In the genomic region with DNA sequence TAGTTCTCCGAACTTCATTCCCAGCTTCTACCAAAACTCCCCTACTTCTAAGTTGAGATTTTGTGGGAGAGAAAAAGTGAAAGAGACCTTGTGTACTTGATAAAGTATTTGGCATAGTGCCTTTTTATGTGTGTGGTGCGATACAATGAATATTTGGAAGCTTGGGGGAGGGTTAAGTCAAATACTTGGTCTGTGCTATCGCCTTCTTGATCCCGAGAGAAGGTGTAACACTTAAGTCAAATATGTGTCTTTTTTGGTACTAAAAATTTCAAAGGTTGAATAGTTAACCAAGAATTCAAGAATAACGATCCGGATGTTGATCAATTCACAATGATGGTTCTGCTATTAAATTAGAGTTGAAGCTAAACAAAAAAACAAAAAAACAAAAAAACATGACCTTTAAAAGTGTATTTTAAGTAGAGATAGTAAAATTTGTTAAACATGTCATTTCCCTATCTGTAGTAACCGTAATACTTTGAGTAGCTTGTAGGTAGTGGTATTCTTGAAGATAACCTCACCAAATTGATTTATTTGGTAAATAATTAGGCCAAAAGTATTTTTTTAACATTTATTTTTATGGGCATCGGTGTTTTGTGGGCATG, we compare ENCODE assay signal across 8 mouse cellular contexts. TPM values are rescaled to one million over a fixed set of nuclear protein-coding genes. Genes with fewer than 3 reads are reported as not detected.
DNase-seq lines count a peak whose midpoint lies in the region; ATAC-seq and TF ChIP-seq lines count a peak whose summit lies in the region.

No protein-coding gene starts in this region.

- H3K79me3 ChIP-seq in C2C12 (ENCODE audit: low read depth), result peaks cover 70% of the 10 kb centered on the region

- peaks cover 6% of the 10 kb centered on the region; the same call in 1 of the 2 replicates for H3K36me3 ChIP-seq in heart, embryonic 10.5 days
- peaks cover 21% of the 10 kb centered on the region for H3K36me3 ChIP-seq in C2C12 (ENCODE audit: control insufficient read depth, insufficient read depth)
- H3K36me3 ChIP-seq in forebrain, embryonic 14.5 days (ENCODE audit: control insufficient read depth, insufficient read depth, low read length), result no peaks in the 10 kb centered on the region
- 0 out of 2 replicates have a peak, but pooled peaks cover 7% of the 10 kb centered on the region for H3K36me3 ChIP-seq in liver, embryonic 15.5 days (replicated peaks)

- H3K9ac ChIP-seq in forebrain, embryonic 14.5 days (ENCODE audit: low read length), result peak overlapping the region; percentile 93
- H3K9ac ChIP-seq in liver, embryonic 15.5 days, result peak overlapping the region; percentile 86

- no peaks in the 10 kb centered on the region for H3K27me3 ChIP-seq in heart, embryonic 10.5 days (ENCODE audit: insufficient read depth, poor library complexity, severe bottlenecking)
- H3K27me3 ChIP-seq in C2C12 (ENCODE audit: control insufficient read depth, insufficient read depth, insufficient read length), result no peaks in the 10 kb centered on the region
- no peaks in the 10 kb centered on the region for H3K27me3 ChIP-seq in forebrain, embryonic 14.5 days (replicated peaks; ENCODE audit: control insufficient read depth, insufficient read depth, low read length)
- H3K27me3 ChIP-seq in liver, embryonic 15.5 days, result no peaks in the 10 kb centered on the region

- intact Hi-C loops in heart, postnatal 10 days (cut with DNase I), result loop anchor here (5.0 to 10.0 kb wide), 2 partner anchors 90 to 942 kb away; partner anchors contain the start of gene Polq

- peak overlapping the region; percentile 43 for H3ac ChIP-seq in C2C12 (ENCODE audit: control insufficient read depth, insufficient read length, low read depth)

- H3K9me3 ChIP-seq in heart, embryonic 10.5 days, result no peaks in the 10 kb centered on the region
- H3K9me3 ChIP-seq in forebrain, embryonic 14.5 days (replicated peaks; ENCODE audit: control insufficient read depth, low read length), result no peaks in the 10 kb centered on the region
- H3K9me3 ChIP-seq in liver, embryonic 15.5 days (replicated peaks), result no peaks in the 10 kb centered on the region

- H3K79me2 ChIP-seq in C2C12 (ENCODE audit: control insufficient read depth, insufficient read depth), result peaks cover 93% of the 10 kb centered on the region

- H3K4me3 ChIP-seq in heart, embryonic 10.5 days, result peak overlapping the region; percentile 86
- peak overlapping the region; percentile 82 for H3K4me3 ChIP-seq in C2C12 (ENCODE audit: insufficient read depth, poor library complexity, severe bottlenecking)
- H3K4me3 ChIP-seq in forebrain, embryonic 14.5 days (ENCODE audit: low read depth, low read length), result peak overlapping the region; percentile 67
- peak overlapping the region; percentile 90 for H3K4me3 ChIP-seq in liver, embryonic 15.5 days (replicated peaks)

- peak overlapping the region; percentile 95 for H3K27ac ChIP-seq in heart, embryonic 10.5 days
- 0 out of 2 replicates have a peak overlapping the region, but pooled peaks have one; percentile 99 for H3K27ac ChIP-seq in forebrain, embryonic 14.5 days (ENCODE audit: low read depth, low read length)
- peak overlapping the region; percentile 97 for H3K27ac ChIP-seq in liver, embryonic 15.5 days (replicated peaks)

- peaks cover 29% of the 10 kb centered on the region for H3K4me1 ChIP-seq in heart, embryonic 10.5 days
- H3K4me1 ChIP-seq in forebrain, embryonic 14.5 days (ENCODE audit: control insufficient read depth, insufficient read depth, low read length), result peaks cover 19% of the 10 kb centered on the region
- H3K4me1 ChIP-seq in liver, embryonic 15.5 days (replicated peaks), result peaks cover 36% of the 10 kb centered on the region

- no peak for DNase-seq in heart, embryonic 10.5 days (ENCODE audit: low spot score)
- no peak for DNase-seq in heart, postnatal 10 days
- DNase-seq in forebrain, embryonic 14.5 days (ENCODE audit: low spot score), result no peak
- DNase-seq in adrenal gland, adult (ENCODE audit: inconsistent age in 2 of 2, low spot score in 1 of 2), result no peak
- DNase-seq in right cerebral cortex, adult 2 months (ENCODE audit: low spot score in 2 of 2), result no peak
- no peak for DNase-seq in frontal cortex, postnatal 25 days (ENCODE audit: low spot score in 2 of 2)

- no peak for ATAC-seq in forebrain, embryonic 14.5 days
- no peak for ATAC-seq in liver, embryonic 15.5 days (ENCODE audit: insufficient read depth)

- peak overlapping the region; percentile 85 for H3K4me2 ChIP-seq in forebrain, embryonic 14.5 days (ENCODE audit: low read length)
- H3K4me2 ChIP-seq in liver, embryonic 15.5 days, result peak overlapping the region; percentile 93

- 26% methylated on average over 8 of the region's 8 CpGs for WGBS in heart, embryonic 10.5 days
- 30% methylated on average over 8 of the region's 8 CpGs for WGBS in forebrain, embryonic 14.5 days
- WGBS in liver, embryonic 15.5 days (ENCODE audit: insufficient replicate concordance), result 20% methylated on average over 8 of the region's 8 CpGs

- no peak for TF ChIP-seq CTCF in C2C12 (IDR thresholded peaks at IDR 0.05; ENCODE audit: control insufficient read depth, insufficient read depth, insufficient read length)

TF ChIP-seq in C2C12, 6 proteins besides CTCF, POLR2A, EP300 and RAD21:
- no peak for TF ChIP-seq MYOG (IDR thresholded peaks at IDR 0.05; ENCODE audit: control insufficient read depth, extremely low read depth, insufficient read length)
- no peak for TF ChIP-seq CEBPB (IDR thresholded peaks at IDR 0.05; ENCODE audit: low read depth)
- TF ChIP-seq FOSL1 (IDR thresholded peaks at IDR 0.05; ENCODE audit: insufficient read depth, low read length, poor library complexity, severe bottlenecking), result no peak
- no peak for TF ChIP-seq USF1 (IDR thresholded peaks at IDR 0.05; ENCODE audit: low read depth)
- TF ChIP-seq MAX (IDR thresholded peaks at IDR 0.05), result no peak
- TF ChIP-seq MYOD1 (IDR thresholded peaks at IDR 0.05; ENCODE audit: control insufficient read depth, insufficient read length, low read depth), result no peak

RNA-seq across cellular contexts. Expression of gene Ccdc58, which starts 1.0 kb away (rescaled TPM):
- polyA plus RNA-seq in heart, embryonic 10.5 days (2016; fragmentation: Nextera tagmentation; extraction: Ambion mirVana), result 101 and 102 TPM in 2 replicates
- 10 to 100 TPM; 41.8 to 42.6 TPM for total RNA-seq in heart, postnatal 10 days (2021)
- polyA plus RNA-seq in C2C12 (2012; fragmentation: generic; extraction: Trizol), result 52.8 TPM
- 39.0 and 39.2 TPM in 2 replicates for polyA plus RNA-seq in forebrain, embryonic 14.5 days (2014; fragmentation: Nextera tagmentation; extraction: Ambion mirVana)
- polyA plus RNA-seq in liver, embryonic 15.5 days (2015; fragmentation: Nextera tagmentation; extraction: Ambion mirVana), result 39.3 and 42.4 TPM in 2 replicates

RNA-seq across cellular contexts. Expression of gene Fam162a, which starts 1.1 kb away (rescaled TPM):
- polyA plus RNA-seq in heart, embryonic 10.5 days (2016; fragmentation: Nextera tagmentation; extraction: Ambion mirVana), result 619 and 675 TPM in 2 replicates
- total RNA-seq in heart, postnatal 10 days (2021), result 100 to 1,000 TPM; 205 to 214 TPM
- 178 TPM for polyA plus RNA-seq in C2C12 (2012; fragmentation: generic; extraction: Trizol)
- 186 and 211 TPM in 2 replicates for polyA plus RNA-seq in forebrain, embryonic 14.5 days (2014; fragmentation: Nextera tagmentation; extraction: Ambion mirVana)
- 189 and 192 TPM in 2 replicates for polyA plus RNA-seq in liver, embryonic 15.5 days (2015; fragmentation: Nextera tagmentation; extraction: Ambion mirVana)

RNA-seq across cellular contexts. Expression of gene Wdr5b, which starts 31.5 kb away (rescaled TPM):
- polyA plus RNA-seq in heart, embryonic 10.5 days (2016; fragmentation: Nextera tagmentation; extraction: Ambion mirVana), result 5.4 and 5.9 TPM in 2 replicates
- total RNA-seq in heart, postnatal 10 days (2021), result 1 to 10 TPM; 4.4 to 5.6 TPM
- polyA plus RNA-seq in C2C12 (2012; fragmentation: generic; extraction: Trizol), result 1.6 TPM
- 17.6 and 17.7 TPM in 2 replicates for polyA plus RNA-seq in forebrain, embryonic 14.5 days (2014; fragmentation: Nextera tagmentation; extraction: Ambion mirVana)
- 2.3 and 2.5 TPM in 2 replicates for polyA plus RNA-seq in liver, embryonic 15.5 days (2015; fragmentation: Nextera tagmentation; extraction: Ambion mirVana)

RNA-seq across cellular contexts. Expression of gene Csta1, which starts 58.5 kb away (rescaled TPM):
- not detected in 2 replicates for polyA plus RNA-seq in heart, embryonic 10.5 days (2016; fragmentation: Nextera tagmentation; extraction: Ambion mirVana)
- not detected for total RNA-seq in heart, postnatal 10 days (2021)
- polyA plus RNA-seq in C2C12 (2012; fragmentation: generic; extraction: Trizol), result not detected
- polyA plus RNA-seq in forebrain, embryonic 14.5 days (2014; fragmentation: Nextera tagmentation; extraction: Ambion mirVana), result not detected in 2 replicates
- polyA plus RNA-seq in liver, embryonic 15.5 days (2015; fragmentation: Nextera tagmentation; extraction: Ambion mirVana), result 0.03 TPM in 1 of 2 replicates, not detected in the other
